Mouse (Mus musculus) right cerebral cortex, adult 2 months (tissue): ENCODE results near the gene Bpnt1.
"Not testable (repeated sequence)": the region's sequence is repeated elsewhere in the genome, so short reads cannot be mapped to it uniquely, and the experiment has no call there.

Experiments used
- DNase-seq, 2 experiments: peaks; one replicate each; pipeline ENCODE4 v3.0.0; 2021 to 2022; ENCODE audit warnings: low spot score in 2 of 2

Bpnt1 gene

GRCm38 (mm10) chr1:185331983-185332430 lies at the start of gene Bpnt1:
TSS of gene Bpnt1 (plus strand) at chr1:185332149.
- peak; percentile 88 to 89 for DNase-seq

- DNase-seq = no peak
Measured at GRCm38 (mm10) chr1:185282846-185283245, 49.1 kb upstream of the Bpnt1 start.

DNA sequence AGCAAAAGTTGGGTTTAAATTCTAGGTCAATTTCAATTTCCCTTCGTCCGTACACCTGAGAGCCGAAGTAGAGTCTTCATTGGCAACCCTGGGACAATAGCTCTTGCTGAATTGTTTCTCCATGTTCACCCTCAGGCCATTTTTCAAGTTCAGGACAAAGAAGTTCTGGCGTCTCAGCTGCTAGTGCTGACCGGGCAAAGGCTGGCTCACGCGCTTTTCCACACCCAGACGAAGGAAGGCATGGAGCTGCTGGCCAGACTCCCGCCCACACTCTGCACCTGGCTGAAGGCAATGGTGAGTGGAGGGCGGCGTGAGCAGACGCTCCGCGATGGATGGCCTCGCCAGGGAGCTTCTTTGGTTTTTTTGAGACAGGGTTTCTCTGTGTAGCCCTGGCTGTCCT lies 48.7 kb upstream of the Bpnt1 start:
- no peak for DNase-seq

- DNase-seq = no peak
Measured at GRCm38 (mm10) chr1:185284740-185285139, 47.2 kb upstream of the Bpnt1 start.

DNA sequence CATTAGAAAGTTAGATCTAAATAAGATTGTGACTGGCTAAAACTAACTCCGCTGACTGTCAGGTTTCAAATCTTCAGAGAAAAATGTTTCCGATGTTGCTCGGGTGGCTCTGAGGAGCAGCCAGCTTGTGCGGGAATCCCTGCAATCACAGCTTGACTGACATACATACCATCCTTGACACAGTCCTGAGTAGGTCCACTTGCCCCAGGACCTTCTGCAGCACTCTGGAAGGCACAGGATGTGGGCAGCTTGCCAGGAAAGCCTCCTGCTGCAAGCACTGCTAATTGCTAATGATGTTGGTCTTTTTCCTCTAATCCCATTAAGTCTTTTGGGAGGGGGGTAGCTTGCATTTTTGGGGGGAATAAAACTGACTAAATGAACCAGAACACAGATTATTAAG lies 46.8 kb upstream of the Bpnt1 start:
- DNase-seq = peak in 1 of 2 experiments; percentile 28

GRCm38 (mm10) chr1:185287066-185287465 lies 44.9 kb upstream of the Bpnt1 start:
- no peak for DNase-seq

DNA sequence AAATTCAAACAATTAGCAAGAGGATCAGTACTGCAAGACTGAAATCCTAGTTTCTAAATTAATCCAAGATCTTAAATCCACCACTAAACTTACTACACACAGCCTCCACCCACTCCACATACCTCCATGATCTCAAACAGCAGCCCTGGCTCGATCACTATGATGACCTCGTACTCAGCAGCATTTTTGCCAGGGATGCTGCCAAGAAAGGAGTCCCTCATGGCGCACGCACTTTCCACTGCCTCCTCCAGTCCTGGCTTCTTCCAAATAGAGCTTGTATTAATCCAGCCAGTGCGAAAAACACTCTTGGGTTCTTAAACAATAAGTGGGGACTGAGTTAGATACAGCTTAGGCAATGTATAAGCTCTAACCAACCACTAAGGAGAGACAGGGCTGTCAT lies 42.7 kb upstream of the Bpnt1 start:
- no peak for DNase-seq

- no peak for DNase-seq
Measured at GRCm38 (mm10) chr1:185291336-185291735, 40.6 kb upstream of the Bpnt1 start.

DNA sequence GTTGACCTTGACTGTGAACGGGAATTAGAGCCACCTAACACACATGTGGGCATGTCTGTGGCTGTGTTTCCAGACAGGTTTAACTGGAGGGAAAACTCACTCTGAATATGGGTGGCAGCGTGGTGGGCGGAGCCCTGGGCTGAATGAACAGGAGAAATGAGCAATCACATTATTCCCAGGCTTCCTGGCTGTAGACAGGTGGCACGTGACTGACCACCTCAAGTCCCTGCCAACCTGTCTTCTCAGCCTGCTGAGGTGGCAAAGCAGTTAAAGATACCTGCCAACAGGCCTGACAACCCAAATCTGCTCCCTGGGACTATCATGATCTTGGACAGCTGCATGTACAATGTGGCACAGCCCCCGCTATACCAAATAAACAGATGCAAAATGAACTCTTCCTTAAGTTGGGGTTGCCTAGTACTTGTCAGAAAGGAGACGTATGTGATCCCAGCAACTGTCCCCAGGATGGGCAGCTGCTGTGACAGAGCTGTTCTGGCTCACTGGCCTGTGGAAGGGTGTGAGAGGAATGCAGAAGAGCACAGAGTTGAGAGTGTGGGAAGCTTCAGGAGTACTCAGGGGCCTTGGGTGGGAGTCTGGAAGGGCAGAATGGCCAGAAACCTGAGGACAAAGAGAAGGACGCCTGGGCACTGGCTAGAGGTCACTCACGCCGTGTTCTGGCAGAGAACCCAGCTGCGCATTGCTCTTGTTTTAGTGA lies 39.1 kb upstream of the Bpnt1 start:
- no peak for DNase-seq

- no peak for DNase-seq
Measured at GRCm38 (mm10) chr1:185296850-185297249, 35.1 kb upstream of the Bpnt1 start.

GRCm38 (mm10) chr1:185298496-185298895 lies 33.5 kb upstream of the Bpnt1 start:
- no peak for DNase-seq

- DNase-seq = no peak
Measured at GRCm38 (mm10) chr1:185302816-185303215, 29.1 kb upstream of the Bpnt1 start.

DNA sequence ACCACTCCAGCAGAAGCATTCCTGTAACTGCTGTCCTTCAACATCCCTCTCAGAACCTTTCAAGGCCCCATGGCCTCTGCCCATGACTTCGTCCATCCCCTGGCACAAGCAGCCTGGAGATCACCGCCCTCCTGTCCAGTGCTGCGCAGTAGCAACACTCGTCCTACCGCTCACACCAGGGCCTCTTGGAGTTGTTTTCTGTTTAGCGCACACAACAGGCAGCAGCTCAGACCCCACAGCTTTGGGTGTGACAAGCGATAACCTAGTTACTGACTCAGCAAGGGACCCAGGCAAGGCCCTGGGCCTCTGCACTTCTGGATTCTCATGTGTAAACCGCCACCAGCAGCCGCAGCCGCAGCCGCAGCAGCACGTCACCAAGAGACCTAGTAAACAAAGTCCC lies 25.1 kb upstream of the Bpnt1 start:
- no peak for DNase-seq

GRCm38 (mm10) chr1:185307645-185308044 lies 24.3 kb upstream of the Bpnt1 start:
- DNase-seq = no peak

DNA sequence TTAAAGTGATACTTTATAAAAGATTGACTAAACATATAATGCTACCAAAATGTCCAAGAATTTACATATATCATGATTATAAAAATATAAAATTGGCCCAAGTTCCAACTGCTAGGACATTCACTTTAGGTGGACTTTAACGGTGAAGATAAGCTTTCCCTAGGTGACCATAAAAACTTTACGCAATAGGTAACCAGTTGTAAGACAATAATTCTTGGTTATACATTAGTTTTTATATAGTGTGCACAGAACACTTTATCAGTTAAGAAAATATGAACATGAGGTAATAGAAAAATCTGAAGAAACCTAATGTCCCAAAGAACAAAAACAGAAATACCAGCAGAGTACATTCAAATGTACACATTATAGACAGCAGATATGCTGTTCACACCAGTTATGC lies 23.6 kb upstream of the Bpnt1 start:
- no peak for DNase-seq

DNA sequence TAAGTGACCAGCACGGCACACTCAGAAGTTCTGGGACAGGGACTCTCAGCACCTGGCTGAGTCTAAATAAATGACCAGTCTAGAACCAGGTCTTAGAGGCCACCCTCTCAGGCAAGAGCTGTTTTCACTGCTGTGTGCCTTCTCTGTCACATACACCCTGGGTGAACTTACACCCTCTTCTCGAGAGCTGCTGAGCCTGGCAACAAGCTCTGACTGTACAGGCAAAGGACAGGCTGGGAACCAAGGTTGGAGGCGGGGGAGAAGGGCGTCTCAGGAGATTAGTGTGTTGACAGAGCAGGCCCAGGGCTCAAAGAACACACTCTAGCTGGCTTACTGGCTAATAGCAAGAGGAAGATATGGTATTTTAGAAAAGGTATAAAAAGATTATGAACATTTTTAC lies 23.0 kb upstream of the Bpnt1 start:
- no peak for DNase-seq

DNA sequence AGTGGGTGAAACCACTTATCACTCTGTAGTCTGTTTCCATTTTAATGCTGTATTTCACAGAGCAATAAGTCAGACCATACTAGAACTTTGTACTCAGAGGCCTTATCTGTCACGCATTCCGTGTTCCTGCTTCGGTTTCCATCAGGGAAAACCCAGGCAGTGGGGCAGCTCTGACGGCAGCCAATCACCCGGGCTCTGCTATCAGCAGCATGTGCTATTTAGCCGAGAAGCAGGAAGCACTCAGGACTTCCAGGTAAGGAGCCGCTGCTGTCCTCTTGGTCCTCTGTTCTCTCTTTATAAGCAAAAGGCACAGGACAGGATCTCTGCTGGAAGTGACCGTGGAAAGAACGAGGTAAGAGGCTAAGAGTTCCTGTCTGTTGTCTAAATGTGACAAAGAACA lies 20.0 kb upstream of the Bpnt1 start:
- no peak for DNase-seq

DNA sequence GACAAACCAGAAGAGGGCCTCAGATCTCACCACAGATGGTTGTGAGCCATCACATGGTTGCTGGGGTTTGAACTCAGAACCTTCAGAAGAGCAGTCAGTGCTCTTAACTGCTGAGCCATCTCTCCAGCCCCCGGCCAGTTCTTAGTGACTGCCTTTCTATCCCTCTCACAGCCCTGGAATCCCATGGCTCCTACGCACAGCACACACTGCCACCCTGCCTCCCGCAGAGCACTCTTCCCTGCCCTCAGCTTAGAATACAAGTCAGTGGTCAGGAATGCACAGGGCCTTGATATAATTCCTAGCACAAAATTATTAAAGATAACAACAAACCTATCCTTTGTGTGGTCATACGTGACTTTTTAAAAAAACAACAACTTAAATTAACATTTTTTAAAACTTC lies 17.4 kb upstream of the Bpnt1 start:
- DNase-seq = no peak

DNA sequence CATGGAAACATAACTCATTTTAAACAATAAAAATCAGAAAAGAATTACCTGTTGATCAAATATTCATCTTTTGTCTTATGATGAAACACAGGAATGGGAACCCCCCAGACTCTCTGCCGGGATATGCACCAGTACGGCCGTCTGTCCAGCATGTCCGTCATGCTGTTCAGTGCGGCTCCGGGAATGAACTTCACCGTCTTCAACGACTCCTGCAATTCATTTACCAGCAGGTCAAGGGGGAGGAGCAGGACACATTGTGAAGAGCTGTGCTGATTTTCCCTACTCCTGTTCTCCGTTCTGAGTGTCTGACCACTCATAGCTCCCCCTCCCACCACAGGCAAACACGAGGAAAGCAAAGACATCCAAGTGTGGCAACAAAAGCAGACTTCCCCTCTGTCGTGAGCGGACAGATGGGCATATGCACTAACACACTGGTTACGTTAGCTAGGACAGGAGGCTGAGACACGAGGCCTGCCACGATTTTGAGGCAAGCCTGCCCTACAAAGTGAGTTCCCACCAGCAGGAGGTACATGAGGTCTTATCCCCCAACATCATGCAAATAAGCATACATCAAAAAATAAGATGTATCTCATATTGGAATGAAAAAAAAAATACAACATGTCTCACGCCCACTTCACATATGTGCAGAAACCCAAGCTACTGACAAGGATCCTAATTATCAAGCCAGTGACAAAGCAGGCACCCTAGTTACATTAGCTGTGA lies 15.9 kb upstream of the Bpnt1 start:
- peak; percentile 16 to 20 for DNase-seq

DNA sequence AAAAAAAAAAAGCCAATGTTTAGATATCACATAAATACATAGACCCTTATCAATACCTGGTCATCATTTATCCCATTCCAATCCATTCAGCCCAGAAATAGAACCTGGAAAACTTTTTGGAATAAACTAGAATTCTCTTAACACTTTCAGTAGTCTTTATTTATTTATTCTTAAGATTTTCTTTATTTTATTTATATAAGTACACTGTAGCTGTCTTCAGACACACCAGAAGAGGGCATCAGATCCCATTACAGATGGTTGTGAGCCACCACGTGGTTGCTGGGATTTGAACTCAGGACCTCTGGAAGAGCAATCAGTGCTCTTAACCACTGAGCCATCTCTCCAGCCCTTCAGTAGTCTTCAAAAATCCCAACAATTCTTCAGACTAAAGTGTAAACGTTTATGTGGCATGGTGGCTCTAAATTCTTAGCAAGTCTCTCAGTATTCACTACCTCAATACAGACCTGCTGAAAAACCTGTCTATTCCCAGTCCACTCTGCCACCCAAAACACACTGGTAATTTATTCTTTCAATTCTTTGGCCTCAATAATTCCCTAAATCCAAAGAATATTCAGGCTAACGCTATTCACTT lies 4.1 kb upstream of the Bpnt1 start:
- DNase-seq = not testable (repeated sequence)

GRCm38 (mm10) chr1:185328721-185329610 lies 3.0 kb upstream of the Bpnt1 start, which contains the start of gene Iars2:
TSS of gene Iars2 (minus strand) at chr1:185329396.
- peak; percentile 89 to 91 for DNase-seq

GRCm38 (mm10) chr1:185329851-185330250 lies 2.1 kb upstream of the Bpnt1 start:
- DNase-seq = no peak
